Mouse (Mus musculus) liver, embryonic 14.5 days (tissue): ENCODE measurements around the gene Ticam1.

ENCODE experiments used
- CTCF ChIP-seq: IDR thresholded peaks from 2 replicates; pipeline ENCODE4 v1.5.1; 2016; ENCODE audit warnings: antibody characterized with exemption, low read depth, control low read depth
- EP300 ChIP-seq: IDR thresholded peaks from 2 replicates; pipeline ENCODE4 v1.6.1; 2016; ENCODE audit warnings: antibody characterized with exemption, low read depth

- TF ChIP-seq EP300 (no peak), CTCF (no peak)
Measured at GRCm38 (mm10) chr17:56294241-56294640, 17.7 kb upstream of the Ticam1 start.
